Mouse (Mus musculus) forebrain, embryonic 12.5 days (tissue): ENCODE results near the gene Usp34. TPM values are rescaled to one million over a fixed set of nuclear protein-coding genes. Genes with fewer than 3 reads are reported as not detected.
"Not testable (repeated sequence)": the region's sequence is repeated elsewhere in the genome, so short reads cannot be mapped to it uniquely, and the experiment has no call there.

Source experiments
- ATAC-seq: fragments of 200-750 bp; cut with Nextera tagmentation; 2 replicates; pipeline ENCODE4 v1.8.0; 2017; ENCODE audit warnings: moderate TSS enrichment; ENCODE audit not compliant: low FRiP score
- H3K27ac ChIP-seq: fragments of 300-500 bp; sonication (generic); 2 replicates; pipeline ENCODE4 v1.5.1; 2016; ENCODE audit warnings: mild to moderate bottlenecking
- H3K27me3 ChIP-seq: fragments of 300-500 bp; sonication (generic); 2 replicates; pipeline ENCODE4 v1.6.1; 2016; ENCODE audit warnings: mild to moderate bottlenecking
- H3K36me3 ChIP-seq: fragments of 300-500 bp; sonication (generic); replicated peaks from 2 replicates; pipeline ENCODE4 v1.6.1; 2016; ENCODE audit warnings: mild to moderate bottlenecking
- H3K4me1 ChIP-seq: fragments of 300-500 bp; sonication (generic); 2 replicates; pipeline ENCODE4 v1.6.1; 2016
- H3K4me2 ChIP-seq: fragments of 300-500 bp; sonication (generic); 2 replicates; pipeline ENCODE4 v1.6.1; 2016; ENCODE audit warnings: mild to moderate bottlenecking, moderate library complexity
- H3K4me3 ChIP-seq: fragments of 300-500 bp; sonication (generic); replicated peaks from 2 replicates; pipeline ENCODE4 v1.5.1; 2016; ENCODE audit warnings: mild to moderate bottlenecking
- H3K9ac ChIP-seq: fragments of 300-500 bp; sonication (generic); 2 replicates; pipeline ENCODE4 v1.6.1; 2016; ENCODE audit warnings: mild to moderate bottlenecking
- H3K9me3 ChIP-seq: fragments of 300-500 bp; sonication (generic); 2 replicates; pipeline ENCODE4 v1.6.1; 2016
- WGBS: fragments of 180-500 bp; shearing (Covaris S2); methylation state at CpG from one replicate; pipeline ENCODE4 v1.1.7; 2016; 5-methylcytosine and 5-hydroxymethylcytosine counted together
- polyA plus RNA-seq: library from polyadenylated mRNA; unstranded; fragments of >200 nt; fragmentation: Nextera tagmentation; extraction: Ambion mirVana; gene quantifications from 2 replicates; pipeline ENCODE4 v1.2.1, GENCODE M21; 2016

Gene Usp34
- polyA plus RNA-seq, result 30.9 and 32.1 TPM in 2 replicates

DNA sequence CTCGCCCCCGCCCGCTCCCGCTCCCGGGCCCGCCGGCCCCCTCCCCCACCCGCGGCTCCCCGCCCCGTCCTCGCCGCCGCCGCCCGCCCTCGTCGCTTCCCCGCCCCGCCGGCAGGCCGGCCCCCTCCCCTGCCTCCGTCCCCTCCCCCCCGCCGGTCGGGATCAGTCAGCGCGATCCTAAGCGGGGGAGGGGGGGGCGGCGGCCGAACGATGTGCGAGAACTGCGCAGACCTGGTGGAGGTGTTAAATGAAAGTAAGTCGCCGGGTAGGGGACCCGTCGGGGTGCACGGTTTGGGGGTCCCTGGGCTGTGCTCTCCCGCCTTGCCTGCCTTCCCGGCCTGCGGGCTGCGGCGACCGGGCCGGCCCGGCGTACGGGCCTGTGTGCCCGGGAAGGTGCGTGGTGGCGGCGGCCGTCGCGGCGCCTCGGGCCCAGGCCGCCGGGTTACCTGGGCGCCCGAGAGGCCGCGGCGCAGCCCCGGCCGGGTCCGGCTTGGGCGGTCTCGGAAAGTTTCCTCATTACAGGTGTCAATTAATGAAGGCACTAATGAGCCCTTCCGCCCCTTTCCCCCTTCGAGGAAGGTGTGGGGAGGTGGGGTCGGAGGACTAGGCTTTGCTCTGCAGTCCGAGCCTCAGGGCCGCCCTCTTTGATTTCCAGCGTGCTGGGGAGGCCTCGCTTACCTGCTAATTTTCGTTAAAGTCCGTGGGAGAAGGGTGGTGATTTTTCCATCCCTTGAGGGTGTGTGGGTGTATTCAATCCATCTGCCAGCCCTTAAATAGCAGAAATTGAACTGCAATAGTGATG is at the start of gene Usp34:
Gene Usp34 (plus strand): TSS at position 132 of the 802 bp plus-strand sequence.
- Histone ChIP-seq H3K4me2 (peak within 1 kb of the TSS; percentile 63), H3K9me3 (no peaks in the 10 kb centered on the region), H3K4me1 (peaks cover 10% of the 10 kb centered on the region), H3K27me3 (no peaks in the 10 kb centered on the region), H3K27ac (peak within 1 kb of the TSS; percentile 99), H3K9ac (peak within 1 kb of the TSS; percentile 95), H3K4me3 (peak within 1 kb of the TSS; percentile 97), H3K36me3 (peaks cover 3% of the 10 kb centered on the region; the same call in 1 of the 2 replicates)
- WGBS, result under 1% methylated on average over 51 of the region's 80 CpGs
- peak; percentile 66; the same call in 1 of the 2 replicates for ATAC-seq

DNA sequence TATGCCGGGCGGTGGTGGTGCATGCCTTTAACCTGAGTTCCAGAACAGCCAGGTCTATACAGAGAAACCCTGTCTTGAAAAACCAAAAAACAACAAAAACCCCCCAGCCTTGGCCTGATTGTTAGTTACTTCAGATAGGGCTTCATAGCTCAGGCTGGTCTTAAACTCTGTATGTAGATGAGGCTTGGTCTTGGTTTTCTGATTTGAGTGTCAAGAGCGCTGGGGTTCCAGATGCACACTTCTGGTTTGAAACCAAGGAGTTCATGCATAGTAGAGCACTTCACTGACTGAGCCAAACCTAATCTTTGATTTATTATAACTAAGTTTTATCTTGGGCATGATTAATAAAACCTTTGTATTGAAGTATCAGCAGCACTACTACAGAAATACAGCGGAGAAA is 47.6 kb upstream of the Usp34 start:
- Histone ChIP-seq H3K27ac (no peak overlapping the region), H3K4me1 (peaks cover 26% of the 10 kb centered on the region), H3K9ac (no peak overlapping the region), H3K4me2 (peak overlapping the region; percentile 17), H3K9me3 (no peaks in the 10 kb centered on the region), H3K4me3 (peak overlapping the region; percentile 7; the same call in 1 of the 2 replicates), H3K27me3 (no peaks in the 10 kb centered on the region), H3K36me3 (peaks cover 25% of the 10 kb centered on the region)
- 93% methylated on average over 4 of the region's 4 CpGs for WGBS
- no peak for ATAC-seq

DNA sequence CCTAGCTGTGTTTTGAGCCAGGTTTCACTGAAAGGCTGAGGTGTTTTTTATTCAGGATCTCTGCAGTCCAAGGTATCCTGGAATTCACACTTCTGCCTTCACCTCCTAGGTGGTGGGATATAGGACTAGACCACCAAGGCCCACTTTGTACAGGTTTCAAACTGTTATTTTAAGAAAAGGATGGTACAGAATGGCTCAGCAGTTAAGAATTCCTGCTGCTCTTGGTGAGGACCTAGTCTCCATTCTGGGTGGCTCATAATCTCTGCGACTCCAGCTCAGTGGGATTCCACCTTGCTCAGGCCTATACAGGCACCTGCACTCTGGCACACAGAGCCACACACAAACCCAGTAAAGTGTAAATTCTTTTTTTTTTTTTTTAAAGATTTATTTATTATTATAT is 47.2 kb upstream of the Usp34 start:
- ATAC-seq, result no peak
- H3K9ac ChIP-seq, result no peak overlapping the region
- H3K4me2 ChIP-seq, result no peak overlapping the region
- WGBS, result 78% methylated on average over 1 of the region's 1 CpGs
- H3K27me3 ChIP-seq, result no peaks in the 10 kb centered on the region
- H3K4me3 ChIP-seq, result no peak overlapping the region
- H3K27ac ChIP-seq, result no peak overlapping the region
- no peaks in the 10 kb centered on the region for H3K9me3 ChIP-seq
- peaks cover 26% of the 10 kb centered on the region for H3K4me1 ChIP-seq
- peaks cover 29% of the 10 kb centered on the region for H3K36me3 ChIP-seq

DNA sequence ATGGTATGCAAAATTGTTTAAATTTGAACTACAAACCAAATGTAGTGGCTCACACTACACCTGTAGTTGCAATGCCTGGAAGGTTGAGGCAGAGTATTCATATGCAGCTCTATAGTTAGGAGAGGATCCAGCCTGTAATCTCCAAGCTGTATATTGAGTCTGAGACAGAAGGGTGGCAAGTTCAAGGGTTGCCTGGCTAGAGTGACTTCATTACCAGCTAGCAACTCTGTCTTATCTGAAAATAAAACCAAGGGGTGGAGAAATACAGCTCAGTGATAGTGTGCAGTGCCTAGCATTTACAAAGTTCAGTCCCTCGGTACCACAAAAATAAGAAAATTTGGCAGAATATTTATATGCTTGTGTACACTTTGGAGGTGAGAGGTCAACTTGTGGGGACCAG is 46.5 kb upstream of the Usp34 start:
- no peak overlapping the region for H3K27ac ChIP-seq
- peaks cover 36% of the 10 kb centered on the region for H3K36me3 ChIP-seq
- WGBS, result 86% methylated on average over 1 of the region's 1 CpGs
- H3K4me1 ChIP-seq, result peaks cover 23% of the 10 kb centered on the region
- ATAC-seq, result no peak
- no peaks in the 10 kb centered on the region for H3K9me3 ChIP-seq
- H3K27me3 ChIP-seq, result no peaks in the 10 kb centered on the region
- no peak overlapping the region for H3K9ac ChIP-seq
- no peak overlapping the region for H3K4me3 ChIP-seq
- H3K4me2 ChIP-seq, result no peak overlapping the region

DNA sequence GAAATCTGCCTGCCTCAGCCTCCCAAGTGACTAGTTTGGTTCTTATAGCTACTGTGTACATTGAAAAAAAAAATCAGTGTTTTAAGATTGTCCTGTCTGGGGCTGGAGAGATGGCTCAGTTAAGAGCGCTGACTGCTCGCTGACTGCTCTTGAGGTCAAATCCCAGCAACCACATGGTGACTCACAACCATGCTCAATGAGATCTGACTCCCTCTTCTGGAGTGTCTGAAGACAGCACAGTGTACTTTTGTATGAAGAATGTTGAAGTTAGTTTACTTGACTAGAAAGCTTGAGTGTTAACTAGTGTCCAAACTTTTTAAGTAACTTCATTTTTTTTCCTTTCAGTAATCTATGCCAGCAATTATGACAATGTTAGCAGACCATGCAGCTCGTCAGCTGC is 45.2 kb upstream of the Usp34 start:
- Histone ChIP-seq H3K9me3 (no peaks in the 10 kb centered on the region), H3K36me3 (peaks cover 46% of the 10 kb centered on the region)

DNA sequence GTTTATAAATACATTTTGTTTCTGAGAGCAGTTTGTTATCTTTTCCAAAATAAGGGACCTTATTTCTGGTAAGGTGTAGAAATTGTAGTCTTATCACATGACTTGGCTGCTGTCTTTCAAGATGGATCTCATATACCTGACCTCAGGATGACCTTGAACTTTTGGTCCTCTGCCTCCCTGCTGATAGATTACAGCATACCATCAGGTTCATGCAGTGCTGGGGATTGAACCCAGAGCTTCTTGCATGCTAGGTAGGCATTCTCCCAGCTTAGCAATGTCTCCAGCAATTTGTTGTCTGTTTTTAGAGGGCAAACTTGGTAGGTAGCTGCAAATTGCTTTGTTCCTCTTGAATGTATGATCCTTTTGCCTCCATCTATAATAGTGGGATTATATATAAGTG is 41.7 kb upstream of the Usp34 start:
- ATAC-seq, result no peak
- Histone ChIP-seq H3K27ac (no peak overlapping the region), H3K4me3 (no peak overlapping the region), H3K4me2 (no peak overlapping the region), H3K27me3 (no peaks in the 10 kb centered on the region), H3K9ac (no peak overlapping the region), H3K9me3 (no peaks in the 10 kb centered on the region), H3K4me1 (peaks cover 6% of the 10 kb centered on the region), H3K36me3 (peaks cover 68% of the 10 kb centered on the region)

More for the DNA sequence above, 45.2 kb upstream of the Usp34 start:
- H3K4me2 ChIP-seq, result no peak overlapping the region
- no peak for ATAC-seq
- H3K9ac ChIP-seq, result no peak overlapping the region
- H3K27me3 ChIP-seq, result no peaks in the 10 kb centered on the region
- WGBS, result 90% methylated on average over 3 of the region's 3 CpGs
- no peak overlapping the region for H3K4me3 ChIP-seq
- no peak overlapping the region for H3K27ac ChIP-seq
- peaks cover 23% of the 10 kb centered on the region for H3K4me1 ChIP-seq

DNA sequence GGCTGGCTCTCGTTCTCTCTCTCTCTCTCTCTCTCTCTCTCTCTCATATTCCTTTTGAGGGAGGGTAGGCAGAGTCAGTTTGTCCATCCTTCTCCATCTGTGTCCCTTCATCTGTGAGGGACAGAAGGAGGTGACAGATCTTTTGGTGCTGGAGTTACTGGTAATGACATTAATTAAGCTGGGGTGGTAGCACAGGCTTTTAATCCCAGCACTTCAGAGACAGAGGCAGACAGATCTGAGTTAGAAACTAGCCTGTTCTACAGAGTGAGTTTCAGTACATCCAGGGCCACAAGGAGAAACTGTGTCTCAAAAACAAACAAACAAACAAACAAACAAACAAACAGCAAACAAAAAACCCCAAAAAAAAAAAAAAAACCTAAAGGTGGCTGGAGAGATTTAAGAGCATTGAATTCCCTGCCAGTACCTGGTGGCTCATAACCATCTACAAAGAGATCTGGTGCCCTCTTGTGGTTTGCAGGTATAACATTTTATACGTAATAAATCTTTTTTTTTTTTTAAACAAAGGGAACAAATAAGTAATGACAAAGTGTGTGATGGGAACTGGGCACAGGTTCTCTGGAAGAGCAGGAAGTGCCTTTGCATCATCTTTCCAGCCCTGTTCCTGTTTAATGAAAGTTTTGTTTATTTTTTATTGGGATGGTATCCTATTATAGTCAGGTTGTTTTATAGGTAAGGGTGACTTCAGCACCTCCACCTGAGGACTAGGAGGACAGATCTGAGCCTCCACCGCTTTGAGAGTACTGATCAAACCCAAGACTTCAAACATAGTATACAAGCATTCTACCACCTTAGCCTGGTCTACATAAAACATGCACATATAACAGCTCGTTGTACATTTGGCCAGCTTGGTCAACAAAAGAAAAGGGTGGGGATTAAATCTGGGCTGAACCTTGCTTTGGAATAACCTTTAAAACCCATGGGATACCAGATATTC is 34.6 kb upstream of the Usp34 start:
- Histone ChIP-seq H3K27ac (no peak overlapping the region), H3K9ac (no peak overlapping the region), H3K27me3 (no peaks in the 10 kb centered on the region), H3K4me3 (no peak overlapping the region), H3K9me3 (no peaks in the 10 kb centered on the region), H3K4me1 (no peaks in the 10 kb centered on the region), H3K36me3 (peaks cover 72% of the 10 kb centered on the region), H3K4me2 (no peak overlapping the region)
- WGBS, result 85% methylated on average over 4 of the region's 4 CpGs
- peak; percentile 53; the same call in 1 of the 2 replicates for ATAC-seq

DNA sequence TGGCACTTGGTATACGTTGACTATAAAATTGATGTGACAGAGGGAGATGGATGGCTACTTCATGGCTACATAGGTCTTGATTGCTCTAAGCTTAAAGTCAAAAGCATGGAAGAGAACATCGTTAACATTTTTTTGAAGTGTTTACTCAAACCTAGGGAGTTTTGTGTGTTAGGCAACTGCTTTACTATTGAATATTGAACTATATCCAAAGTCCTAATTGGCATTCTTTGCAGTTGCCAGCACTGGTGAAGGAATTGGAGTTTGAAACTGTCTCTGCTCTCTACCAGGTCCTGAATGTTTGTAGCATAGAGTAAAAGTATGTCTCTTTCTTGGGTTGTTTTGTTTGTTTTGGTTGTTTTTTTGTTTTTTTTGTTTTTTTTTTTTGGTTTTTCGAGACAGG is 30.9 kb upstream of the Usp34 start:
- H3K36me3 ChIP-seq, result peaks cover 76% of the 10 kb centered on the region
- WGBS, result 79% methylated on average over 3 of the region's 3 CpGs

DNA sequence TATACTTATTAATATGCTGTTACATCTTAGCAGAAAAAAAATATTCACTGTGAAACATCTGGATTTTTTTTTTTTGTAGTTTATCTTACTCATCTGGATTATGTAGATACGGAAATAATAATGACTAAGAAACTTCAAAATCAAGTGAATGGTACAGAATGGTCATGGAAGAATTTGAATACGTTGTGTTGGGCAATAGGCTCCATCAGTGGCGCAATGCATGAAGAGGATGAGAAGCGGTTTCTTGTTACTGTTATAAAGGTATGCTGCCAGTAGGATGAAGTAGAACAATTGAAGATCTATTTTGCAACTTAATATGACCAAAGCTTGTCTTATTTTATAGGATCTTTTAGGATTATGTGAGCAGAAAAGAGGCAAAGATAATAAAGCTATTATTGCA is 22.2 kb upstream of the Usp34 start:
- 98% methylated on average over 4 of the region's 4 CpGs for WGBS
- peaks cover 84% of the 10 kb centered on the region for H3K36me3 ChIP-seq
- no peak overlapping the region for H3K27ac ChIP-seq

More for the DNA sequence above, 30.9 kb upstream of the Usp34 start:
- no peak overlapping the region for H3K4me3 ChIP-seq
- no peak overlapping the region for H3K9ac ChIP-seq
- no peaks in the 10 kb centered on the region for H3K27me3 ChIP-seq
- no peak overlapping the region for H3K27ac ChIP-seq
- ATAC-seq, result no peak
- H3K9me3 ChIP-seq, result no peaks in the 10 kb centered on the region
- no peaks in the 10 kb centered on the region for H3K4me1 ChIP-seq
- no peak overlapping the region for H3K4me2 ChIP-seq

DNA sequence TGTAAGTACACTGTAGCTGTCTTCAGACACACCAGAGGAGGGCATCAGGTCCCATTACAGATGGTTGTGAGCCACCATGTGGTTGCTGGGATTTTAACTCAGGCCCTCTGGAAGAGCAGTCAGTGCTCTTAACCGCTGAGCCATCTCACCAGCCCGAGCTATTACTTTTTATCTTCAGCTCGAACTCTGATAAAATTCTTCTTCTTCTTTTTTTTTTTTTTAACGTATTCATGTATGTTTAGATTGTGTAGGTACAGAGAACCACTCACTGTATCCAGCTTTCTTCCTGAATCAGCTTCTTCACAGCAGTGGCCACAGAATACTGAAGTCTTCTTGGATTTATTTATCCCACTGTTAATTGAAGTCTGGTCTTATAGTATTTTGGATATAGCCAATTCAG is 17.8 kb upstream of the Usp34 start:
- H3K4me2 ChIP-seq, H3K4me1 ChIP-seq, ATAC-seq, H3K4me3 ChIP-seq, H3K9ac ChIP-seq, H3K27ac ChIP-seq, H3K9me3 ChIP-seq, H3K27me3 ChIP-seq: not testable (repeated sequence)
- WGBS, result 94% methylated on average over 4 of the region's 4 CpGs
- peaks cover 87% of the 10 kb centered on the region for H3K36me3 ChIP-seq

More for the DNA sequence above, 22.2 kb upstream of the Usp34 start:
- Histone ChIP-seq H3K4me3 (no peak overlapping the region), H3K9ac (no peak overlapping the region), H3K9me3 (no peaks in the 10 kb centered on the region), H3K4me2 (no peak overlapping the region), H3K27me3 (no peaks in the 10 kb centered on the region), H3K4me1 (no peaks in the 10 kb centered on the region)
- ATAC-seq, result no peak

DNA sequence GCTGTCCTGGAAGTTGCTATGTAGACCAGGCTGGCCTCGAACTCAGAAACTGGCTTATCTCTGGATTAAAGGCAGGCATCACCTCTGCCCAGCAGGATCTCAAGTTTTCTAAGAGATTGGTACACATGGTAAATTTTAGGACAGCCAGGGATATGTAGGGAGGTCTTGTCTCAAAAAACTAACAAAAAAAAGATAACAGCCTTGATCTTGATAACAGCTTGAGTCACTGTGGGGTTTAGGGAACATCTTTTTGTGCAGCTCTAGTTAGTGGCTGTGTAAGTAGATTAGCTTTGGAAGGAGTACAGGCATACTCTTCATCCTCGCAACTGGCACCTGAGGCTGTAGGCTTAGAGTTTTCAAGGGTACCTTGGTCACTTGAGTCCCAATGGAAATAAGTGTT is 9.3 kb upstream of the Usp34 start:
- peaks cover 61% of the 10 kb centered on the region for H3K36me3 ChIP-seq
- H3K4me1 ChIP-seq, result no peaks in the 10 kb centered on the region
- no peaks in the 10 kb centered on the region for H3K9me3 ChIP-seq
- H3K27me3 ChIP-seq, result no peaks in the 10 kb centered on the region
- H3K4me3 ChIP-seq, result no peak overlapping the region
- ATAC-seq, result no peak
- H3K9ac ChIP-seq, result no peak overlapping the region
- no peak overlapping the region for H3K4me2 ChIP-seq
- H3K27ac ChIP-seq, result no peak overlapping the region
- 99% methylated on average over 2 of the region's 2 CpGs for WGBS

DNA sequence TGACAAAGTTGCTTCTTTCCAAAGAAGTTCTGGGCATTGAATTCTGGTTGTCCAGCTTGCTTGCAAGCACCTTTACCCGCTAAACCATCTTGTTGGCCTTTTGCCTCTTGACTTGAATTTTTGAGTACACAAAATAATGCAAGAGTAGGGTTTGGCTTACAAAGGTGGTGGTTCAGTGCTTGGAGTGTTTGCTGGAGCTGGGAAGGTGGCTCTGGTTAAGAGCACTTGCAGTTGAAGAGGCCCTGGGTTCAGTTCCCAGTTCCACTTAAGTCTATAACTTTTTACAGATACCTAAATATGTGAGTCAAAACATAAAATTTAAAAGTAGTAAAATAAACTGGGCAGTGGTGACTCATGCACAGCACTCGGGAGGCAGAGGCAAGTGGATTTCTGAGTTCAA is 8.4 kb upstream of the Usp34 start:
- Histone ChIP-seq H3K27me3 (no peaks in the 10 kb centered on the region), H3K27ac (no peak overlapping the region), H3K4me3 (no peak overlapping the region), H3K9me3 (no peaks in the 10 kb centered on the region), H3K36me3 (peaks cover 52% of the 10 kb centered on the region), H3K9ac (no peak overlapping the region), H3K4me1 (no peaks in the 10 kb centered on the region), H3K4me2 (no peak overlapping the region)
- 98% methylated on average over 2 of the region's 2 CpGs for WGBS
- ATAC-seq, result no peak
